Mouse (Mus musculus) E14TG2a.4 (cell line): ENCODE measurements at regions not wholly inside any gene's neighbourhood (a gene's known extent, or its start where the extent isn't known, plus 50 kb on each side); places are given as distances from the start of the nearest gene placed in this dataset.

Experiments
- CTCF ChIP-seq: conservative IDR thresholded peaks from 2 replicates; pipeline ENCODE4 v1.5.1; 2014; ENCODE audit warnings: low read length
- NANOG ChIP-seq: IDR thresholded peaks from 2 replicates; pipeline ENCODE4 v1.6.1; 2014; ENCODE audit warnings: borderline replicate concordance, low read length, mixed read lengths
- POU5F1 ChIP-seq: IDR thresholded peaks from 2 replicates; pipeline ENCODE4 v1.6.1; 2014; ENCODE audit warnings: low read length, borderline replicate concordance

DNA sequence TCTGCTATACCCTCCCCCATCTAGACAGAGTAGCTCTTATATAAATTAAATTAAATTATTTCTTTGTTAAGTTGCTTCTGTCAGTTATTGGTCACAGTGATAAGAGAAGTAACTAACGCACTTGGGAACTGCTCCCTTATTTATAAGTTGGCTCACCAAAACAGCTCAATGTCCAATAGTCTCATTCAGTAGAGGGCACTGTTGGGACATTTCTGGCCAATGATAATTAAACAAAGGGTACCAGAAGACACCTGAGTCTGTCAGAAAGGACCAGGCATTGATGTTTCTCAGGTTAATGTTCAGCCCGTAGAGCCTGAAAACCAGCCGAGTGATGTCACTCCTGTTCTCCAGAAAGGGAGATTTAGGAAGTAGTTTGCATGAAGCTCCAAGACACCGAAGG lies 156.1 kb upstream of the Shisa6 start:
- TF ChIP-seq CTCF (no peak), POU5F1 (no peak), NANOG (no peak)
